Mouse (Mus musculus) lung, postnatal 0 days (tissue): ENCODE data around the gene Arhgap25.

Experiments
- CTCF ChIP-seq: IDR thresholded peaks from 2 replicates; pipeline ENCODE4 v1.5.1; 2016; ENCODE audit warnings: antibody characterized with exemption, mild to moderate bottlenecking
- EP300 ChIP-seq: IDR thresholded peaks from 2 replicates; pipeline ENCODE4 v1.6.1; 2016; ENCODE audit warnings: antibody characterized with exemption, mild to moderate bottlenecking, control low read depth

DNA sequence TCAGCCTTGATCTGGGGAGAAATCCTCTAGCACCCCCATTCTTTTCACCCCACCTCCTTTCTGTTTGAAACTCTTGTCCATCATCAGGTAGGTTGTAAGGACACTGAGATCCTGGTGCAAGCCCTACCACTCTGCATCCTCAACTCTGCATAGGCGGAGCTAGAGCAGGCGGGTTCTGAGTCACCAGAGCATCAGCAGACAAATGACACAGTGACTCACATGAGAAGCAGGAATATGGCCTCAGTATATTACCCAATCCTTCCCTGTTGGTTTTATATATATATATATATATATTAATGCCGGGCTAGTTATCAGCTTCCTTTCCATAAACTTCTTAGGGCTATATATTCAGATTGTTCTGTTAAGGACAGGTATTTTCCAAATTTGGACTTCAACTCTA, 97.3 kb downstream of the Arhgap25 start:
- no peak for TF ChIP-seq CTCF
- no peak for TF ChIP-seq EP300
